Mouse (Mus musculus): ENCODE measurements at regions not wholly inside any gene's neighbourhood (a gene's known extent, or its start where the extent isn't known, plus 50 kb on each side); places are given as distances from the start of the nearest gene placed in this dataset.

GRCm38 (mm10) chr9:30742471-30743098 is 179.7 kb downstream of the Adamts15 start:
- no peak overlapping the region for H3K4me3 ChIP-seq
- WGBS = 28% methylated on average over 8 of the region's 8 CpGs
- no peak overlapping the region for H3K9ac ChIP-seq
- peaks cover 43% of the 10 kb centered on the region for H3K4me1 ChIP-seq
- H3K27ac ChIP-seq = peak overlapping the region; percentile 83
- H3K9me3 ChIP-seq = no peaks in the 10 kb centered on the region
- H3K4me2 ChIP-seq (replicated peaks) = peak overlapping the region; percentile 5; the same call in 1 of the 2 replicates
- no peaks in the 10 kb centered on the region for H3K27me3 ChIP-seq
- peak; percentile 70 for ATAC-seq (ENCODE audit: insufficient number of reproducible peaks, insufficient read depth, low FRiP score, low TSS enrichment)
- H3K36me3 ChIP-seq = no peaks in the 10 kb centered on the region

DNA sequence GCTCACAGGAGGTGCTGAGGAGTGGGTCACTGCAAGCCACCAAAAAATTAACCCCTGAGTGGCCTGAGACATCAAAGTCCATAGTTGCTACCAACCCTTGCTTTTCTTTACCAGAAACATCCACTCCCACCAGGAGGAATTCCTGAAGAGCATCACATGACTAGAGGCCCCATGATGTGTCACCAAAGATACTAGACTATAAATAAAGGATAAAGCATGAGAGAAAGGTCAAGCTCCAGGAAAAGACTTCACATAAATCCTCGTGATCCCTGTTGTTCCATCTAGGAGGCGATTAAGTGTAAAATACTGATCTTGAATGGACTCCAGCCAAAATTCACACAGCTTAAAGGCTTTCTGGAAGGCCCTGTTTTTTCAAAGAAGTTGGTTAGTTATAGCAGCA is 190.6 kb downstream of the Adamts15 start:
- no peak for ATAC-seq (ENCODE audit: insufficient number of reproducible peaks, insufficient read depth, low FRiP score, low TSS enrichment)
- Histone ChIP-seq H3K4me3 (no peak overlapping the region), H3K27ac (no peak overlapping the region), H3K9me3 (no peaks in the 10 kb centered on the region), H3K36me3 (no peaks in the 10 kb centered on the region), H3K27me3 (no peaks in the 10 kb centered on the region), H3K4me1 (no peaks in the 10 kb centered on the region), H3K4me2 (replicated peaks) (no peak overlapping the region), H3K9ac (no peak overlapping the region)
- 73% methylated on average over 2 of the region's 2 CpGs for WGBS

DNA sequence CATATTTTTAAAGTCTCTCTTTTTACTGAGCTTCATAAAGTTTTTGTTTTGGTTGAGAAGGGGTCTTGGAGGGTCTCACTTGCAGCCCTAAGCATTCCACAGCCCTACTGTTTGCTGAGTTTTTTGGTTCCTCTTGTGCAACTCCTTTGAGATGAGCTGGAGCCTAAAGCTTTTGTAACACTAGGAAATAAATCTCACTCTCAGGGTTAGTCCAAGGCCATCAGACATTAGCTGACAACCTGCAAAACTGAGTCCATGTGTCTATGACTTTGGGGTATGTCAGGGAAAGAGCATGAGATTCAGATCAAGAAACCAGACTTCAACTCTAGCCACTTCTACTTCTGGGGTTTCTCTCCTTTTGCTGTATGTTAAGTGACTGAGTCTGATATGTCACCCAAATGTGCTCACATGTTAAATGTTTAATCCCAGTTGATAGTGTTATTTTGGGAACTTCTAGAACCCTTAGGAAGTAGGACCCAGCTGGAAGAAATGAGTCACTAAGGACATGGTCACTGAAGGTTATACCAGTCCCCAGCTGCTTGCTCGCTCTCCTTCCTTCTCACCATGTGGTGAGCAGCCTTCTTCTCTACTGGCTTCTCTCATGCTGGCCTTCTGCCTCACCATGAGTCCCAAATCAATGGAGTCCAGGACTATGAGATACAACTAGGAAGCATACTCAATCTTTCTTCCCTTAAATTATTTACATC is 198.7 kb downstream of the Adamts15 start:
- Histone ChIP-seq H3K36me3 (no peaks in the 10 kb centered on the region), H3K4me1 (no peaks in the 10 kb centered on the region), H3K9me3 (no peaks in the 10 kb centered on the region), H3K27ac (no peak overlapping the region), H3K9ac (no peak overlapping the region), H3K4me2 (replicated peaks) (no peak overlapping the region), H3K4me3 (no peak overlapping the region), H3K27me3 (no peaks in the 10 kb centered on the region)
- 96% methylated on average over 1 of the region's 1 CpGs for WGBS
- ATAC-seq (ENCODE audit: insufficient number of reproducible peaks, insufficient read depth, low FRiP score, low TSS enrichment) = no peak

- no peak overlapping the region for H3K4me2 ChIP-seq (replicated peaks)
- 81% methylated on average over 4 of the region's 4 CpGs for WGBS
- H3K36me3 ChIP-seq = no peaks in the 10 kb centered on the region
Observed at GRCm38 (mm10) chr9:30721861-30722260, 200.4 kb downstream of the Adamts15 start.

DNA sequence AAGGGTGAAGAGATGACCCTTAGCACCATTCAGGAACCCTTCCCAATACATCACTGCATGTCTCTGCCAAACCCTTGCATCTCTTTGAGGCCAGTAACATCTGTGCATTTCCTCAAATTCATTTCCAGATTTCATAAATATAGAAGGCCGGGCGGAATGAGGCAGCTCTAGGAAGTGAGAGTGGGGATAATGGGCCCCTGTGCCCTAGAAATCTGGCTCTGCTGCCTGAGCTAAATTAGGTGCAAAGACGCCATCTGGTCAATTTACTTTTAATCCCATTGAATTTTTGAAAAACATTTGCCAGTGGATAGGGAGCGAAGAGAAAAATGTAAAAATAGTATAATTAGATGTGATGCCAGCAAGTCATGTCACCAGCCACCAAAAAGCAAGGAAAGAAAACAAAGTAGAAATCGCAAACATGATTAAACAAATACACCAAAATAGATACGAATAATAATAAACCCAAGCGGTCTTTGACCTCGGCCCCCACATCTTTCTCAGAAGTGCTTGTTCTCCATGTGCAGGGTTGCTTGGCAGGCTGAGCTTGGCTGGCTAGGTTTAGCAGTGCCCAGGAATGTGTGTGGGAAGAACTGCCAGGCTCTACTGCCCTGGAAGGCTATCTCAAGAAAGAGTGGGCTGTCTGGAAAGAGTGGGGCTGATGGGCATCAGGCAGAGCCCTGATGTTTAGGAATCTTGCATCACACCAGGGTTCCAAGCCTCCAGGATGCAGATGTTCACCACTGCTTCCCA is 205.7 kb downstream of the Adamts15 start:
- Histone ChIP-seq H3K9ac (no peak overlapping the region), H3K4me1 (0 out of 2 replicates have a peak, but pooled peaks cover 4% of the 10 kb centered on the region), H3K9me3 (no peaks in the 10 kb centered on the region), H3K4me2 (replicated peaks) (no peak overlapping the region), H3K27ac (no peak overlapping the region), H3K4me3 (no peak overlapping the region), H3K27me3 (no peaks in the 10 kb centered on the region), H3K36me3 (no peaks in the 10 kb centered on the region)
- ATAC-seq (ENCODE audit: insufficient number of reproducible peaks, insufficient read depth, low FRiP score, low TSS enrichment) = no peak
- 72% methylated on average over 8 of the region's 8 CpGs for WGBS

More at GRCm38 (mm10) chr9:30721861-30722260, 200.4 kb downstream of the Adamts15 start:
- no peak overlapping the region for H3K27ac ChIP-seq
- H3K9ac ChIP-seq = no peak overlapping the region
- H3K4me1 ChIP-seq = no peaks in the 10 kb centered on the region
- no peak overlapping the region for H3K4me3 ChIP-seq
- ATAC-seq (ENCODE audit: insufficient number of reproducible peaks, insufficient read depth, low FRiP score, low TSS enrichment) = no peak
- no peaks in the 10 kb centered on the region for H3K9me3 ChIP-seq
- H3K27me3 ChIP-seq = no peaks in the 10 kb centered on the region

DNA sequence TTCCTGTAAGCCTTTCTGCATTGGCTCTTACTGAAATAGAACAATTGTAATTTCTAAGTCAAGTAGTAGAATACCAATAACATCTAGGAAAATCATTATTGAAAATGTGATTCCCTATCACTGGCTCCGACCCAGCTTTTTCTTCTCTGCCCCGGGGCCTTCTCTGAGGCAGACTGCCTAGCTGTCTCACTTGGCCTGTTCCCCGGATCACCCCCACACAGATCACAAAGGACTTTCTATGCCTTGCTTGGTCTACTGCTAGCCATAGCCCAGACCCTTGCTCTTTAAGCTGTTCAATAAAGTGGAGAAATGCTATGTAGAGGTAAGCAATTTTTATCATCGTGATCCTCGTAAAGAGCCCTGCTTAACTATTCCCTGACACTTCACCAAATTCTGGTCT is 212.1 kb downstream of the Adamts15 start:
- no peaks in the 10 kb centered on the region for H3K4me1 ChIP-seq
- H3K4me2 ChIP-seq (replicated peaks) = no peak overlapping the region
- no peaks in the 10 kb centered on the region for H3K36me3 ChIP-seq
- no peak overlapping the region for H3K27ac ChIP-seq
- WGBS = 82% methylated on average over 5 of the region's 5 CpGs
- H3K27me3 ChIP-seq = no peaks in the 10 kb centered on the region
- no peak overlapping the region for H3K9ac ChIP-seq
- no peaks in the 10 kb centered on the region for H3K9me3 ChIP-seq
- ATAC-seq (ENCODE audit: insufficient number of reproducible peaks, insufficient read depth, low FRiP score, low TSS enrichment) = no peak
- H3K4me3 ChIP-seq = no peak overlapping the region

- Histone ChIP-seq H3K4me1 (no peaks in the 10 kb centered on the region), H3K27ac (no peak overlapping the region), H3K9ac (no peak overlapping the region), H3K4me3 (no peak overlapping the region), H3K27me3 (no peaks in the 10 kb centered on the region), H3K4me2 (replicated peaks) (no peak overlapping the region), H3K36me3 (no peaks in the 10 kb centered on the region), H3K9me3 (no peaks in the 10 kb centered on the region)
- 72% methylated on average over 5 of the region's 5 CpGs for WGBS
- ATAC-seq (ENCODE audit: insufficient number of reproducible peaks, insufficient read depth, low FRiP score, low TSS enrichment) = no peak
Observed at GRCm38 (mm10) chr9:30699848-30700247, 222.4 kb downstream of the Adamts15 start.

DNA sequence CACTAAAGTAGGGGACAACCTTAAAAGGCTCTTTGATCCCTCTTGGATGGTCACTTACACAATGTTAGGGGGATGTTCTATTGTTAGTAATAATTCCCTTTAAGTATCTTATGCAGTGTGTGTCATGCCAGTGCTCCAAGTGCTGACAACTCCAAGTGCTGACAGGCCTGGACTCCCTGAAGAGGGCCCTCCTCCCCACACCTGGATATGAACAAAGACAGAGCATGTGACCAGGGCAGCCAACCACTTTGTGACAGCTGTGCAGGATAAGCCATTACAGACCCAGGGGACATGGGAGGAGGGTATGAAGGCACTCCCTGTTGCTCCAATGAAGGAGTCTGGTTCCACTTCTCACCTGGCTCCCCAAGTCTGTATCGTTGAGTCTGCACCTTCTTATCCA is 224.7 kb downstream of the Adamts15 start:
- no peak for ATAC-seq (ENCODE audit: insufficient number of reproducible peaks, insufficient read depth, low FRiP score, low TSS enrichment)
- Histone ChIP-seq H3K4me2 (replicated peaks) (no peak overlapping the region), H3K4me1 (no peaks in the 10 kb centered on the region), H3K9ac (no peak overlapping the region), H3K27me3 (no peaks in the 10 kb centered on the region), H3K36me3 (no peaks in the 10 kb centered on the region), H3K9me3 (no peaks in the 10 kb centered on the region), H3K4me3 (no peak overlapping the region), H3K27ac (no peak overlapping the region)
- WGBS = 79% methylated on average over 1 of the region's 1 CpGs

- no peaks in the 10 kb centered on the region for H3K36me3 ChIP-seq
- H3K9ac ChIP-seq = no peak overlapping the region
- ATAC-seq (ENCODE audit: insufficient number of reproducible peaks, insufficient read depth, low FRiP score, low TSS enrichment) = no peak
- no peak overlapping the region for H3K4me3 ChIP-seq
- peaks cover 11% of the 10 kb centered on the region for H3K9me3 ChIP-seq
- no peak overlapping the region for H3K4me2 ChIP-seq (replicated peaks)
- H3K27ac ChIP-seq = no peak overlapping the region
- no peaks in the 10 kb centered on the region for H3K27me3 ChIP-seq
- H3K4me1 ChIP-seq = no peaks in the 10 kb centered on the region
Observed at GRCm38 (mm10) chr9:30668095-30668494, 241.2 kb downstream of the Snx19 start.

GRCm38 (mm10) chr9:30662456-30662855 is 235.5 kb downstream of the Snx19 start:
- peaks cover 11% of the 10 kb centered on the region for H3K9me3 ChIP-seq
- WGBS = 94% methylated on average over 6 of the region's 6 CpGs
- H3K4me2 ChIP-seq (replicated peaks) = no peak overlapping the region
- H3K9ac ChIP-seq = no peak overlapping the region
- no peaks in the 10 kb centered on the region for H3K27me3 ChIP-seq
- no peak overlapping the region for H3K27ac ChIP-seq
- ATAC-seq (ENCODE audit: insufficient number of reproducible peaks, insufficient read depth, low FRiP score, low TSS enrichment) = no peak
- H3K4me1 ChIP-seq = no peaks in the 10 kb centered on the region
- no peak overlapping the region for H3K4me3 ChIP-seq
- no peaks in the 10 kb centered on the region for H3K36me3 ChIP-seq

DNA sequence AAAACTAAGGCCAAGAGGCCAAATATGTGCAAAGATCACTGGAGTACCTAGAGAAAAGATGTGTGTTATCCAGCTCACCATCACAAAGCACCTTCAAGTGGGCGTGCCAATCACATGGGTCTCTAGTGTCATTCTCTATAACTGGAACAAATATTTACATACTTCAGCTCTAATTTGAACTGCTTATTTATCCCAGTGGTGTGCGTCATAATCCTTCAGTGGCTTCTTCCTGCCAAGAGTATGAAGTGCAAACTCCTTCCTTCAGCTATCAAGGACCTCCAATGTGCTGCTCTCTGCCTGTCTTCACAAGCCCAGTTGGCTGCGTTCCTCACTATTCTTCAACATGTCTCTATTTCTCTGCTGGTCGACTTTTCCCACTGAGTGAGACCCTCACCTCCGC is 227.1 kb downstream of the Snx19 start:
- Histone ChIP-seq H3K9ac (no peak overlapping the region), H3K4me2 (replicated peaks) (no peak overlapping the region), H3K27ac (no peak overlapping the region), H3K36me3 (no peaks in the 10 kb centered on the region), H3K27me3 (no peaks in the 10 kb centered on the region), H3K9me3 (no peaks in the 10 kb centered on the region), H3K4me3 (no peak overlapping the region), H3K4me1 (no peaks in the 10 kb centered on the region)
- no peak for ATAC-seq (ENCODE audit: insufficient number of reproducible peaks, insufficient read depth, low FRiP score, low TSS enrichment)
- WGBS = 89% methylated on average over 5 of the region's 5 CpGs

DNA sequence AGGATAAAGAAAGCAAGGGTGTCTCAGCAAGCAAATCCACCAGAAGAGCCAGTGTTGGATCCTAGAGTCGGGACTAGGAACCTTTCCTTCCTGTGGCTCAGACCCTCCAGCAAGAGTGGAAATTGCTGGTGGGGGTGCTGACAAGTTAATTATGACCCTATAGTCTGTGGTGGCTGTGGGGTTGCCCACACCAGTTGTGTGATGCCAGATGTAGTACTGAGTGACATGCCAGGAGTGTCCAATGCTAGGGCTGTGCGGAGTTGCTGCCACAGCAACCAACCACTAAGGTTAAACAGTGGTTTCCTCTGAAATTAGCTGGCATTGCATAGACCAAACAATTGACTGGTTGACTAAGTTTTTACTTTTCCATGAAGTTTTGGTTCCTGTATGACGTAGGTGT is 226.3 kb downstream of the Snx19 start:
- no peak for ATAC-seq (ENCODE audit: insufficient number of reproducible peaks, insufficient read depth, low FRiP score, low TSS enrichment)
- WGBS = 79% methylated on average over 3 of the region's 3 CpGs
- H3K4me3 ChIP-seq = no peak overlapping the region
- no peak overlapping the region for H3K4me2 ChIP-seq (replicated peaks)
- no peaks in the 10 kb centered on the region for H3K36me3 ChIP-seq
- no peaks in the 10 kb centered on the region for H3K4me1 ChIP-seq
- H3K27me3 ChIP-seq = no peaks in the 10 kb centered on the region
- no peak overlapping the region for H3K9ac ChIP-seq
- no peak overlapping the region for H3K27ac ChIP-seq
- no peaks in the 10 kb centered on the region for H3K9me3 ChIP-seq
